Mouse (Mus musculus) liver, adult 2 months (tissue): Measurements from ENCODE around the gene Zbtb20.

Experiments
- CTCF ChIP-seq: fragments of 200-500 bp; IDR thresholded peaks from 2 replicates; pipeline ENCODE4 v1.5.1; 2011; ENCODE audit warnings: low read depth, low read length, control low read depth
- POLR2A ChIP-seq: fragments of 200-500 bp; IDR thresholded peaks from 2 replicates; pipeline ENCODE4 v1.6.1; 2011; ENCODE audit warnings: low read length, control low read depth; ENCODE audit not compliant: insufficient read depth; ENCODE audit errors: extremely low read depth

DNA sequence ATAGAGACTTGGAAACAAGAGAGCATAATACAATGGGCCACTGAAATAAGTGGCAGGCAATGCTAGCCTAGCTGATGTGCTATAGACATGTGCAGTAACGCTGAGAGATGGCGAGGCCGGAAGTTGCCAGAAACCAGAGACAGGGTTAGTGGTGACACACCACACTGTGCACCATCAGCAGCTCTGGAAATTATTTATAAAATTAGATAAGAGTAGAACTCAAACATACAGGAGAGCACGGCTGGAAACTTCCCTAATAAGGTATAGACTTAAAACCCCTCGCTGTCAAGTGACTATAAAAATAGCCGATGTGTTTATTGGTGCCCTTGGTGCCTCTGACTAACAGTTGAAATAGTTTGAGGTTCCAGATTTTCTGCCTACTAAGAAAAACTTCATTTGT is 565.7 kb downstream of the Zbtb20 start:
- TF ChIP-seq CTCF, result no peak
- no peak for TF ChIP-seq POLR2A
